Mouse (Mus musculus) CH12F3 (cell line): ENCODE data around the gene Slco1c1.
"Not testable (repeated sequence)": the region's sequence is repeated elsewhere in the genome, so short reads cannot be mapped to it uniquely, and the experiment has no call there.

Experiments used
- in situ Hi-C: fragments of 300-500 bp; cut with MboI; formaldehyde crosslinking; loops from 2 replicates; pipeline ENCODE4 v1.14.3; 2020; ENCODE audit warnings: low sequenced_read_pairs

The Slco1c1 gene

DNA sequence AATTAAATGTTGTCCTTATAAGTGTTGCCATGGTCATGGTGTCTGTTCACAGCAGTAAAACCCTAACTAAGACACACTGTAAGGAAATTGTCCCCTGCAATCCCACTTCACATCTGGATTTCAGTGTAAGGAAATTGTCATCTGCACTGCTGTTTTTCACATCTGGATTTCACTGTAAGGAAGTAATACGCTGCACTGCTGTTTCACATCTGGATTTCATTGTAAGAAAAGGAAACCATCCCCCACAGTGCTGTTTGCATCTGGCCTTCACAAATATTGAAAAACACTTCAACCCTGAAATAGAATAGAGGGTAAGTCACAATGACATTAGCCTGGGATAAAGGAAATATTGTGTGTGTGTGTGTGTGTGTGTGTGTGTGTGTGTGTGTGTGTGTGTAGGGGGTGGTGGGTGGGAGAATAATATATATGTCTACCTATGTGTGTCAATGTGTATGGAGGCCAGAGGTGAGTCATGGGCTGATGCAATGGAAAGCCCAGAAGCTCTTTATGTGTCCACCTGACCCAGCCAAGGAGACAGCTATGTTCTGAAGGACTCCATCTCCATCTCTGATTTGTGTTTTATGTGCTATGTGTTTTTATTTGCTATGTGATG lies 60.7 kb downstream of the Slco1c1 start:
- in situ Hi-C loops = no loop called here

DNA sequence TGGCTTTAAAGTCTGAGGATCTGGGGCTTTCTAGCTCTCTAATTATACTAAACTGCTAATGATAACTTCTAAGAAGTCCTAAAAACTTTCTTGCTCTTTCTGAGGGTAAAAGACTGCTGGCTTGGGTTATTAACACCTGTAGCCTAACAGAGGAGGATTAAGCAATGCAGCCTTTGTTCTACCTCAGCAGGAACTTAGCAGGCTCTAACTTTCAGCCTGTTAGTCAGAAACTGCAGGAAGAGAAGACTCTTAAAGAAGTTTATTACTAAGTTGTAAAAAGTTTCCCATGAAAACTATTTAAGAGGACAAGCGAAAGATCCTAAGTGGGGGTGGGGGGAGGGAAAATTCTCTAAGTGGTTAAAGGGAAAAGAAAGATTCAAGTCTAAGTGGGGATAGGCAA lies 65.8 kb downstream of the Slco1c1 start:
- in situ Hi-C loops = no loop called here

DNA sequence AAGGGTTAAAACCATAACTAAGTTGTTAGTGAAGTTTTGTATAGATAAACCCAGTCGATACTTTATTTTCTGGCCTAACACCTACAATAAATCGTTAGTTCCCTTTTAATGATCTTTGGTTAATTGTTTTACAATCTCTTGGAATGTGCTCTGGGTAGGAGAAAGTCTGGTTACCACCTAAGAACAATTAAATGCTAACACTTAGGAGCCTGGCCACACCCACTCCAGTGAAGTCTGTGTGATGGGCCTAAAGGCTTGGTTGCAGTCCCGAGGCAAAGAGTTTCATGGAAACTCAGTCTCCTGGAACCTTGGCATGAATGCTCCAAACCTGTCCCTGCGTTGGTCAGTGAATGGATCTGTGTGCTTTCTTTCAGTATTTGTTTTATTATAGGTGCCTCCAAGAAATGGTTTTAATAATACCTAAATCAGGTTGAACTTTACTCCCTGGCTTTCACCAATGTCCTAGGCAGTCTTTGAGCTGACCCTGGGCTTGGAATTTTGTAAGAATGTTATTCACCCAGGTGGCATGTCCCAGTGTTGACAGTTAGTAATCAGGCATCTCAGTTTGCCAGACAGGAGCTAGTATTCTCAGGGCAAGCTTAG lies 66.5 kb downstream of the Slco1c1 start:
- in situ Hi-C loops = not testable (repeated sequence)

DNA sequence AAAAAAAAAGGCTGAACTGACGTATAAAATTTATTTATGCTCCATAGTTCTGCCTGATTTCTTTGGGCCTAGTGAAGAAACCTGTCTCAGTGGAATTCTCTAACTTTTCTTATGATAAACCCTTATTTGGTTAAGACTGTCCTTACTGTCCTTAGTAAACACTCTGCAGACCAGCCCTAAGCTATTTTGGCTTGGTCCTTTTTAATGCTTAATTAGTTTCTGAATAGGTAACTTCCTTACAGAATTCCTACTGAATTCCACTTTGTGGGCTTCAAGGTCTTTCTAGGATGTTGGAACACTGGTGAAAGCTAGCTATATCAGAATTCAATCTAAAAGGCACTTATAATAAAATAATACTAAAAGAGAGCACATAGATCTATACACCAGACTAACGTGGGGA lies 71.9 kb downstream of the Slco1c1 start:
- in situ Hi-C loops = no loop called here

DNA sequence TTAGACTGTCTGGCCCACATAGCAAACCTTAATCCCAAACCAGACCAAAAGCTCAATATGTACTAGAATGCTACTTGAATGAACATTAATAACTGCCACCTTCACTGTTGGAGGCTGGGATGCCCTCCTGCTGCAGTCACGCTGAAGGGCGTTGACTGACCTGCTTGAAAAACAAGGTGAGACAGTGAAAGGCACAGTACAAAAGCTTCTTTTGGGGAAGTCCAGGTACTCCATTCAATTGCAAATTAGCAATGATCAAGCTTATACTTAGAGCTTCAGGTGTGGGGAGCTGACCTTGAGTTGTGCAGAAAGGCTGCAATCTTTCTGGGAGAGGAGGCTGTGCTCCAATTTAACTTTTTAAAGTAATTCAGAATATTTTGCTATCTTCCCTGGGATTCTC lies 72.9 kb downstream of the Slco1c1 start:
- in situ Hi-C loops = no loop called here

DNA sequence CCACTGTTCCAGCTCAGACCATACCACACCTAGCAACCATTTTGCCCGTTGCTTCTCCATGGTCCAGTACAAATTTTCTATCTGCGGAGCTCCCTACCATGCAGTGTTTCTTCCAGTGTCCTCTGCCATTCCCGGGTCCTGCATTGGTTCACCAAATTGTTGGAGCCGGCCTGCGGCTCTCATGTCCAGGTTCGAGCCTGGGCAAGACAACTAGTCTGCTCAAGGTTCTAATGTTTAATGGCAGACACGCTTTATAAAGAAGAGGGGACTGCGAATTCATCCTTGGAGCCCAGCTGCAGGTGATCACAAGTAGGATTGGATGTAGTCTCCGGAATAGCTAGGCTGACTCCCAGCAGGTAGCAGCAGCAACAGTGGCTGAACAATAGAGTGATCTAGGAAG lies 76.8 kb downstream of the Slco1c1 start:
- in situ Hi-C loops = no loop called here

DNA sequence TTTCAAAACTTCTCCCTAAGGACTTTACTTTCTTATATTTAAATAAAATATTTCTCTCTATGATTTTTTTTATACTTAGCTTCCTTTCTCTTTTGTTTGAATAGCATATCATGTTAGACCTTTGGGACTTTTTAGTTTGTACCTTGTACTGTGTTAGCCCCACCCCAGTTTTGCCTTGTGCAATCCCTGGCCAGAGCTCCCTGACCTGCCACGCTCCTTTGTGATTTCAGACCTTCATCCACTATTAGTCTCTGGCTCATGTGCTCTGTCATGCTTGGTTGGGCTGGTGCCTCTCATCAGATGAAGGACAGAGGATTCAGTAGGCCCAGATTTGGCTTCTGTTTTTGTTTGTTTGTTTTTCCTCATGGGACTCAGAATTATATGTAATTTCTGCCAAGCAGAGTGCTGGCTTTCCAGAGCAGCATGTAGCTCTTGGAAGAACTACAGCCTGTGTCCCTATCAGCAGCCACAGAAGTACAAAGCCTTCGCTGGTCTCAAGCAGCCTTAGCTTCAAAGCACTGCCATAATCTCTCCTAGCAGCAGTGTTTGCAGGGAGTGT lies 86.6 kb downstream of the Slco1c1 start:
- in situ Hi-C loops = no loop called here

DNA sequence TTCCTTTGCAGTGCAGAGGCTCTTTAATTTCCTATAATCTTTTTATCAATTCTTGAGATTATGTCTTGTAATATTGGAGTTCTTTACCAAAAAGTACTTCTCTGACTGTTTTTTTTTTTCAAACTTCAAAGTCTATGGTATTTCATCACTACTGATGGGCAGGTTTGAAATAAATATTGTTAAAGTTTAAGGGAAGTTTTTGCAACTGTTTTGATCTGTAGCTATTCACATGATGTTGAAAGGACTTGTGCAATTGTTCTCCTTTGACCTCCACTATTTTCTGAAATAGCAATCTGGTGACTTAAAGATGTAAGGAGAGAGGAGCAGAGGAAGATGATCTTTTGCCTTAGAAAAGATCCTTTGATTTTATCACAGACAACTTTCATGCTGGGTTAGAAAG lies 89.8 kb downstream of the Slco1c1 start:
- in situ Hi-C loops = no loop called here

DNA sequence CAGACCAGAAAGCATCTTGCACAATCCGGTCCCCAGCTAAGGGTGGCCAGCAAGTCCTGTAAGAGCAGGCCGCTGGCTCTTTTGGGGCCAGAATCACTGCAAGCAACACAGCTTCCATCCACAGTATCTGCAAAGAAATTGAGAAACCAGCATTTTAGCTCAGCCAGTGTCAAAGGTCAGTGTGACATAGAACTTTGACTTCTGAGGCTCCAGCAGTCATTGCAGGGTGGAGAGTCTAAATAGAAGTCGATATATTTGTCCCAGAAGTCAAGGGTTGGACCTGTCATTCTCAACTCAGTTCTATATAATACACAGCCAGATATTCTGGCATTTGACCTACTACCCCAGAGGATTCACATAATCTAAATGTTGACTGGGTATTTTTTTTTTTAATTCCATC lies 91.2 kb downstream of the Slco1c1 start:
- in situ Hi-C loops = no loop called here
